Mouse (Mus musculus) layer of hippocampus, adult 6 months (tissue): ENCODE results near the gene Mgam. TPM values are rescaled to one million over a fixed set of nuclear protein-coding genes. Genes with fewer than 3 reads are reported as not detected.

Experiments used
- long read RNA-seq, 2 experiments: library from polyadenylated mRNA; unstranded; transcript quantifications; one replicate each; pipeline ENCODE4 v2.0.0; 2019 to 2020
- polyA plus RNA-seq: library from polyadenylated mRNA; unstranded; fragments of <200 nt; fragmentation: Nextera tagmentation; gene quantifications from 2 replicates; pipeline ENCODE4 v1.2.3, GENCODE M21; 2021

The Mgam gene
- polyA plus RNA-seq: not detected in 2 replicates
- long read RNA-seq, experiment 1: 0 reads
- long read RNA-seq, experiment 2: 0 reads

GRCm38 (mm10) chr6:40628406-40629000 is at the start of gene Mgam:
Mgam (plus strand) TSS chr6:40628831.

GRCm38 (mm10) chr6:40585645-40586044 is 43.0 kb upstream of the Mgam start, which contains the start of gene Clec5a:
Clec5a (minus strand) TSS chr6:40585821.

DNA sequence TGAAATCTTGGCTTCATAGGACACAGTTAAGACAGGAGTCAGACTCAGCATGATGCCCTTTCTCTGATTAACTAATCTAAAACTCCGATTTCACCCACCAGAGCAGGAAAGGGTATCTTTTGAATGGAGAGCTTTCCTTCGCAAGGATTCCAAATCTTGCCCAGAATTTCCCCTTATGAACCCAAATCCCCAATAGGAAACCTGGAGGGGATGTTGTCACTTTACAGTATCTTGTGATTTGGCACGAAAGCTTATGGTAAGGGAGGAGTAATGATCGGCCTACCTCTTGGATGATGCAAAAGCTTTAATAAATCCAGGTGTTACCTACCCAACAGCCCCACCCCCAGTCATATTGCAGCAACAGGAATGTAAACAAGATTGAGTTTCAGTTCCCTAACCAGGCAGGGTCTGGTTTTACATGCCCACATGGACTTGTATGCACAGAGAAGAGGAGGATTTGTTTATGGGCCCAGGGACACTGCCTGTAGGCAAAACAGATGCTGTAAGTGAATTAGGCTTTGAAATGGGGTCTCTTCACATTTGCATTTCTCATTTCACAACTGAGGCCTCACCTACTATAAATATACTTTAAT is 15.3 kb upstream of the Mgam start, which contains the start of gene Tas2r138:
Gene Tas2r138, minus strand, starts transcription at position 51 of the 593 bp plus-strand sequence.

Other genes starting within 250 kb of the Mgam start
- gene E330009J07Rik, start 192.7 kb upstream of the Mgam start, polyA plus RNA-seq: 5.4 and 5.9 TPM in 2 replicates
- not detected in 2 replicates for gene Wee2, start 189.7 kb upstream of the Mgam start, polyA plus RNA-seq
- gene Ssbp1, start 157.5 kb upstream of the Mgam start, polyA plus RNA-seq: 50.0 and 64.3 TPM in 2 replicates
- gene Tas2r137, start 137.6 kb upstream of the Mgam start, polyA plus RNA-seq: not detected in 2 replicates
- gene Tas2r108, start 135.3 kb upstream of the Mgam start, polyA plus RNA-seq: not detected in 2 replicates
- not detected in 2 replicates for gene Prss37, start 109.3 kb upstream of the Mgam start, polyA plus RNA-seq
- 0.15 TPM in 1 of 2 replicates, not detected in the other for gene Olfr461, start 73.8 kb upstream of the Mgam start, polyA plus RNA-seq
- gene Olfr460, start 59.3 kb upstream of the Mgam start, polyA plus RNA-seq: not detected in 2 replicates
- 6.5 and 8.1 TPM in 2 replicates for gene Clec5a, start 43.0 kb upstream of the Mgam start, polyA plus RNA-seq
- not detected in 2 replicates for gene Tas2r138, start 15.5 kb upstream of the Mgam start, polyA plus RNA-seq